23 mouse cellular contexts compared by ENCODE assay signal in the genomic region with DNA sequence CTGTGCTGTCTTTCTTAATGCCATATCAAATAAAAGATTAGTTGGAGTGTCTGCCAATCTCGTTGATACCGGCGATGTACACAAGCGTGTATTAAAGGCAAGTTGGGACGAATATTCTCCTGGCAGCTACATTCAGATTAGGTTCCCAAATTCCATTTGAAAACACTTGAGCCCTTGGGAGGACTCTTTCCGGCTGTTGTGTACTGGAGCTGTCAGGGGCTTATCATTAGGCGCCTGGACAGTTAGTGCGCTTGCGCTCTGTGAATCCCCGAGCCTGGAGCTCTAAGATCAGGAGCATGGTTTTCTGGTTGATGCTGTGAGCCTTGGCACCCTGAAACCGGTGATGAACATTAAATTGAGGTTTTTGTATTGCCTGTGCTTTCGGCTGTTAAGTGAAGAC. TPM values are rescaled to one million over a fixed set of nuclear protein-coding genes. Genes with fewer than 3 reads are reported as not detected.
A peak's percentile ranks its signal among the peaks of the same experiment; 100 is the strongest.
DNase-seq lines count a peak whose midpoint lies in the region; ATAC-seq lines count a peak whose summit lies in the region.
"Had no signal": no experiment of that assay in that cellular context is flagged by ENCODE, and none has a peak within 500 bp of the region (broad histone marks: within the 10 kb centered on the region; RNA-seq: fewer than 3 reads in every experiment).

No protein-coding gene starts in this region.

- no peaks in the 10 kb centered on the region for H3K9me3 ChIP-seq in embryonic facial prominence, embryonic 14.5 days (ENCODE audit: control insufficient read depth, low read length)
- H3K9me3 ChIP-seq in embryonic facial prominence, embryonic 10.5 days, result no peaks in the 10 kb centered on the region
- H3K9me3 ChIP-seq: hindbrain, embryonic 13.5 days; intestine, embryonic 15.5 days; kidney, embryonic 15.5 days; midbrain, embryonic 13.5 days; stomach, embryonic 15.5 days had no signal

- ATAC-seq in embryonic facial prominence, embryonic 14.5 days (ENCODE audit: low read depth), result no peak
- ATAC-seq: CD4-positive, CD25-positive, alpha-beta regulatory T cell, adult 4 months; forebrain, embryonic 14.5 days; intestine, embryonic 15.5 days; midbrain, embryonic 13.5 days had no signal

- H3K36me3 ChIP-seq in embryonic facial prominence, embryonic 14.5 days (ENCODE audit: control insufficient read depth, insufficient read depth, low read length), result no peaks in the 10 kb centered on the region
- no peaks in the 10 kb centered on the region for H3K36me3 ChIP-seq in embryonic facial prominence, embryonic 10.5 days (replicated peaks)
- H3K36me3 ChIP-seq: G1E; hindbrain, embryonic 13.5 days; intestine, embryonic 15.5 days; kidney, embryonic 15.5 days; midbrain, embryonic 13.5 days; stomach, embryonic 15.5 days had no signal

- no peak overlapping the region for H3K4me2 ChIP-seq in embryonic facial prominence, embryonic 14.5 days (ENCODE audit: low read depth, low read length)
- H3K4me2 ChIP-seq: hindbrain, embryonic 13.5 days; intestine, embryonic 15.5 days; kidney, embryonic 15.5 days; midbrain, embryonic 13.5 days; stomach, embryonic 15.5 days had no signal

- no peak overlapping the region for H3K4me3 ChIP-seq in embryonic facial prominence, embryonic 14.5 days (ENCODE audit: low read depth, low read length)
- no peak overlapping the region for H3K4me3 ChIP-seq in embryonic facial prominence, embryonic 10.5 days
- H3K4me3 ChIP-seq: hindbrain, embryonic 13.5 days; intestine, embryonic 15.5 days; kidney, embryonic 15.5 days; layer of hippocampus, adult 2 months; midbrain, embryonic 13.5 days; stomach, embryonic 15.5 days had no signal

- WGBS in embryonic facial prominence, embryonic 14.5 days, result 82% methylated on average over 12 of the region's 12 CpGs
- WGBS in embryonic facial prominence, embryonic 10.5 days, result 93% methylated on average over 12 of the region's 12 CpGs

- intact Hi-C loops in heart, postnatal 25 days (cut with DNase I), result no loop called here

- H3K27ac ChIP-seq in embryonic facial prominence, embryonic 14.5 days (replicated peaks; ENCODE audit: low read depth, low read length), result no peak overlapping the region
- H3K27ac ChIP-seq in embryonic facial prominence, embryonic 10.5 days (replicated peaks), result no peak overlapping the region
- H3K27ac ChIP-seq: hindbrain, embryonic 13.5 days; intestine, embryonic 15.5 days; kidney, embryonic 15.5 days; layer of hippocampus, adult 2 months; macrophage; midbrain, embryonic 13.5 days; stomach, embryonic 15.5 days had no signal

- peak; percentile 61 for DNase-seq in embryonic facial prominence, embryonic 14.5 days (ENCODE audit: low spot score)
- DNase-seq in embryonic facial prominence, embryonic 10.5 days (ENCODE audit: low spot score), result no peak
- DNase-seq in heart, adult 9 months (ENCODE audit: low spot score in 2 of 2), result peak; percentile 52 to 60
- peak; percentile 5 for DNase-seq in heart, postnatal 25 days (ENCODE audit: low spot score)
- DNase-seq in lung, postnatal 14 days, result peak; percentile 54
- DNase-seq in kidney, postnatal 36 days, result no peak
- DNase-seq in cerebellum, adult 8-10 months, result no peak
- DNase-seq in spleen, postnatal 10 days (ENCODE audit: low spot score in 2 of 2), result no peak
- DNase-seq: cerebellum, postnatal 14 days; embryo, embryonic 11 days; left cerebral cortex, postnatal 4 days; right cerebral cortex, adult 18-20 months; spleen, adult 18-20 months had no signal

- no peak overlapping the region for H3K9ac ChIP-seq in embryonic facial prominence, embryonic 14.5 days (ENCODE audit: low read depth, low read length)
- H3K9ac ChIP-seq: hindbrain, embryonic 13.5 days; intestine, embryonic 15.5 days; kidney, embryonic 15.5 days; midbrain, embryonic 13.5 days; stomach, embryonic 15.5 days had no signal

- H3K27me3 ChIP-seq in embryonic facial prominence, embryonic 14.5 days (replicated peaks; ENCODE audit: control insufficient read depth, insufficient read depth, low read length), result no peaks in the 10 kb centered on the region
- H3K27me3 ChIP-seq in embryonic facial prominence, embryonic 10.5 days (replicated peaks; ENCODE audit: low read depth, poor library complexity, severe bottlenecking), result no peaks in the 10 kb centered on the region
- H3K27me3 ChIP-seq: hindbrain, embryonic 13.5 days; intestine, embryonic 15.5 days; kidney, embryonic 15.5 days; midbrain, embryonic 13.5 days; stomach, embryonic 15.5 days had no signal

- H3K4me1 ChIP-seq in embryonic facial prominence, embryonic 14.5 days (ENCODE audit: control insufficient read depth, insufficient read depth, low read length), result 0 out of 2 replicates have a peak, but pooled peaks cover 8% of the 10 kb centered on the region
- peaks cover 10% of the 10 kb centered on the region for H3K4me1 ChIP-seq in embryonic facial prominence, embryonic 10.5 days

RNA-seq across cellular contexts. Expression of a gene that starts 38.3 kb away (rescaled TPM):
- polyA plus RNA-seq in embryonic facial prominence, embryonic 14.5 days (2014; fragmentation: Nextera tagmentation; extraction: Ambion mirVana), result 11.2 and 13.2 TPM in 2 replicates
- 9.2 and 11.5 TPM in 2 replicates for polyA plus RNA-seq in embryonic facial prominence, embryonic 10.5 days (2016; fragmentation: Nextera tagmentation; extraction: Ambion mirVana)
- 10 to 100 TPM; 14.1 to 15.8 TPM for total RNA-seq in heart, postnatal 25 days (2021)
- total RNA-seq: G1E had no signal
- polyA plus RNA-seq: CD4-positive, CD25-positive, alpha-beta regulatory T cell, adult 4 months; G1E; macrophage had no signal

Comparison
In these comparisons a context has a peak if more than half of its experiments do, and no peak if none do; other contexts are left out.
1. DNase-seq: peak in embryonic facial prominence, embryonic 14.5 days (single experiment), heart, adult 9 months (2 of 2), heart, postnatal 25 days (single experiment) and lung, postnatal 14 days (single experiment); none in embryonic facial prominence, embryonic 10.5 days (single experiment), kidney, postnatal 36 days (0 of 2), cerebellum, adult 8-10 months (single experiment) and spleen, postnatal 10 days (0 of 2).